Mouse (Mus musculus): ENCODE data around the gene Catsper4. TPM values are rescaled to one million over a fixed set of nuclear protein-coding genes. Genes with fewer than 3 reads are reported as not detected.
A peak's percentile ranks its signal among the peaks of the same experiment; 100 is the strongest.
"Not testable (repeated sequence)": the region's sequence is repeated elsewhere in the genome, so short reads cannot be mapped to it uniquely, and the experiment has no call there.

Gene Catsper4
- 0.50 and 1.0 TPM in 2 replicates for polyA plus RNA-seq (2012; rRNA removed)

- DNase-seq (ENCODE audit: low spot score), result no peak
Measured at GRCm38 (mm10) chr4:134227194-134227593, at the start of gene Catsper4. TSS of gene Catsper4 (minus strand) at chr4:134227383.

- no peak for DNase-seq (ENCODE audit: low spot score)
Measured at GRCm38 (mm10) chr4:134273417-134274345, 46.5 kb upstream of the Catsper4 start.

GRCm38 (mm10) chr4:134272731-134273416, 45.7 kb upstream of the Catsper4 start:
- no peak for DNase-seq (ENCODE audit: low spot score)

- DNase-seq (ENCODE audit: low spot score), result no peak
Measured at GRCm38 (mm10) chr4:134271979-134272378, 44.8 kb upstream of the Catsper4 start.

- not testable (repeated sequence) for DNase-seq (ENCODE audit: low spot score)
Measured at GRCm38 (mm10) chr4:134269622-134270021, 42.4 kb upstream of the Catsper4 start.

GRCm38 (mm10) chr4:134268102-134268655, 41.0 kb upstream of the Catsper4 start:
- no peak for DNase-seq (ENCODE audit: low spot score)

- DNase-seq (ENCODE audit: low spot score), result no peak
Measured at GRCm38 (mm10) chr4:134265860-134266585, 38.8 kb upstream of the Catsper4 start.

GRCm38 (mm10) chr4:134263191-134263590, 36.0 kb upstream of the Catsper4 start:
- peak; percentile 51 for DNase-seq (ENCODE audit: low spot score)

GRCm38 (mm10) chr4:134258354-134258753, 31.2 kb upstream of the Catsper4 start:
- no peak for DNase-seq (ENCODE audit: low spot score)

- no peak for DNase-seq (ENCODE audit: low spot score)
Measured at GRCm38 (mm10) chr4:134257198-134258009, 30.2 kb upstream of the Catsper4 start.

GRCm38 (mm10) chr4:134256407-134257197, 29.4 kb upstream of the Catsper4 start:
- DNase-seq (ENCODE audit: low spot score), result no peak

GRCm38 (mm10) chr4:134255854-134256253, 28.7 kb upstream of the Catsper4 start:
- DNase-seq (ENCODE audit: low spot score), result no peak

- no peak for DNase-seq (ENCODE audit: low spot score)
Measured at GRCm38 (mm10) chr4:134254835-134255234, 27.7 kb upstream of the Catsper4 start.

GRCm38 (mm10) chr4:134253722-134254324, 26.6 kb upstream of the Catsper4 start, which contains the start of gene Grrp1:
TSS of gene Grrp1 (minus strand) at chr4:134254106.
- DNase-seq (ENCODE audit: low spot score), result peak; percentile 19

- DNase-seq (ENCODE audit: low spot score), result peak; percentile 16
Measured at GRCm38 (mm10) chr4:134252911-134253721, 25.9 kb upstream of the Catsper4 start.

GRCm38 (mm10) chr4:134252131-134252910, 25.1 kb upstream of the Catsper4 start:
- peak; percentile 20 for DNase-seq (ENCODE audit: low spot score)

GRCm38 (mm10) chr4:134251241-134252130, 24.3 kb upstream of the Catsper4 start:
- DNase-seq (ENCODE audit: low spot score), result no peak

Measured in urinary bladder, adult 2 months (tissue).